Mouse (Mus musculus) ES-E14 (cell line): ENCODE data around the gene Nmnat2. TPM values are rescaled to one million over a fixed set of nuclear protein-coding genes. Genes with fewer than 3 reads are reported as not detected.

Experiments
- DNase-seq: peaks from one replicate; pipeline ENCODE4 v3.0.0-alpha.2; 2013; ENCODE audit warnings: low read depth, low spot score
- H3K27ac ChIP-seq: 2 replicates; pipeline ENCODE4 v1.5.1; 2012; ENCODE audit warnings: low read depth, mild to moderate bottlenecking, low read length, moderate library complexity, mixed read lengths; ENCODE audit not compliant: poor library complexity, insufficient read depth, severe bottlenecking
- H3K36me3 ChIP-seq: 2 replicates; pipeline ENCODE4 v1.6.1; 2012; ENCODE audit warnings: mild to moderate bottlenecking, low read length, moderate library complexity, mixed read lengths; ENCODE audit not compliant: control insufficient read depth, poor library complexity, insufficient read depth, severe bottlenecking
- H3K4me1 ChIP-seq, 2 experiments: fragments of 150-350 bp in 1 of 2; sonication (generic) in 1 of 2; 2 replicates each; pipeline ENCODE4 v1.6.1; 2012; ENCODE audit warnings: low read length in 2 of 2, mild to moderate bottlenecking in 1 of 2, mixed read lengths in 1 of 2; ENCODE audit not compliant: control insufficient read depth in 2 of 2, insufficient read depth in 2 of 2, poor library complexity in 1 of 2
- H3K4me3 ChIP-seq, 2 experiments: fragments of 150-350 bp in 1 of 2; sonication (generic) in 1 of 2; 2 replicates each; pipeline ENCODE4 v1.5.1; 2012; ENCODE audit warnings: low read length in 2 of 2, low read depth in 1 of 2, mild to moderate bottlenecking in 1 of 2, mixed read lengths in 1 of 2; ENCODE audit not compliant: insufficient read depth in 1 of 2, poor library complexity in 1 of 2, severe bottlenecking in 1 of 2
- H3K9ac ChIP-seq: 2 replicates; pipeline ENCODE4 v1.6.1; 2012; ENCODE audit warnings: low read depth, mild to moderate bottlenecking, low read length, mixed read lengths; ENCODE audit not compliant: poor library complexity, insufficient read depth, severe bottlenecking
- H3K9me3 ChIP-seq: fragments of 150-350 bp; sonication (generic); 2 replicates; pipeline ENCODE4 v1.6.1; 2012; ENCODE audit warnings: low read depth, mild to moderate bottlenecking, low read length; ENCODE audit not compliant: control insufficient read depth, insufficient read depth
- CHD2 ChIP-seq: IDR thresholded peaks from 2 replicates; pipeline ENCODE4 v1.6.1; 2014; ENCODE audit warnings: mild to moderate bottlenecking, low read depth, low read length, inconsistent platforms
- HCFC1 ChIP-seq: IDR thresholded peaks from 2 replicates; pipeline ENCODE4 v1.6.1; 2012; ENCODE audit warnings: low read length, inconsistent platforms, borderline replicate concordance; ENCODE audit not compliant: insufficient read depth
- MAFK ChIP-seq: IDR thresholded peaks from 2 replicates; pipeline ENCODE4 v1.6.1; 2014; ENCODE audit warnings: mild to moderate bottlenecking, low read depth, low read length, inconsistent platforms; ENCODE audit not compliant: insufficient read depth
- ZC3H11A ChIP-seq: IDR thresholded peaks from 2 replicates; pipeline ENCODE4 v1.6.1; 2012; ENCODE audit warnings: low read depth, mild to moderate bottlenecking, inconsistent platforms, low read length, borderline replicate concordance
- ZNF384 ChIP-seq: IDR thresholded peaks from 2 replicates; pipeline ENCODE4 v1.6.1; 2012; ENCODE audit warnings: low read depth, low read length, inconsistent platforms
- in situ Hi-C, 2 experiments: fragments of 600-800 bp; cut with MboI; formaldehyde crosslinking; loops; one replicate each; pipeline ENCODE4 v1.15.1; 2025; ENCODE audit warnings: low sequenced_read_pairs in 2 of 2, inconsistent platforms in 1 of 2; ENCODE audit not compliant: unreplicated experiment in 2 of 2
- total RNA-seq: library from RNA; depleted of rRNA; stranded (reverse); fragments of 300-350 nt; gene quantifications from 2 replicates; pipeline ENCODE4 v1.2.3, GENCODE M21; 2012

Nmnat2 gene
- total RNA-seq, 1 experiment = 24.8 TPM

GRCm38 (mm10) chr1:153153619-153154137 is 198.9 kb downstream of the Nmnat2 start:
- Histone ChIP-seq H3K36me3 (no peaks in the 10 kb centered on the region), H3K27ac (no peak overlapping the region), H3K9ac (no peak overlapping the region), H3K9me3 (no peaks in the 10 kb centered on the region), H3K4me1 (no peaks in the 10 kb centered on the region), H3K4me3 (peak overlapping the region in 1 of 2 experiments; percentile 56; a peak in 2 of 4 replicates)
- in situ Hi-C loops = no loop called here
- DNase-seq = no peak
- TF ChIP-seq MAFK = no peak
- TF ChIP-seq HCFC1 = no peak
- TF ChIP-seq ZNF384 = no peak
- TF ChIP-seq CHD2 = no peak
- TF ChIP-seq ZC3H11A = no peak

GRCm38 (mm10) chr1:153155364-153155763 is 200.6 kb downstream of the Nmnat2 start:
- DNase-seq = no peak
- H3K4me1 ChIP-seq = no peaks in the 10 kb centered on the region
- H3K9ac ChIP-seq = no peak overlapping the region
- no peaks in the 10 kb centered on the region for H3K36me3 ChIP-seq
- TF ChIP-seq MAFK (no peak), HCFC1 (no peak), CHD2 (no peak), ZNF384 (no peak), ZC3H11A (no peak)
- H3K9me3 ChIP-seq = no peaks in the 10 kb centered on the region
- H3K4me3 ChIP-seq = no peak overlapping the region
- in situ Hi-C loops = no loop called here
- H3K27ac ChIP-seq = no peak overlapping the region

DNA sequence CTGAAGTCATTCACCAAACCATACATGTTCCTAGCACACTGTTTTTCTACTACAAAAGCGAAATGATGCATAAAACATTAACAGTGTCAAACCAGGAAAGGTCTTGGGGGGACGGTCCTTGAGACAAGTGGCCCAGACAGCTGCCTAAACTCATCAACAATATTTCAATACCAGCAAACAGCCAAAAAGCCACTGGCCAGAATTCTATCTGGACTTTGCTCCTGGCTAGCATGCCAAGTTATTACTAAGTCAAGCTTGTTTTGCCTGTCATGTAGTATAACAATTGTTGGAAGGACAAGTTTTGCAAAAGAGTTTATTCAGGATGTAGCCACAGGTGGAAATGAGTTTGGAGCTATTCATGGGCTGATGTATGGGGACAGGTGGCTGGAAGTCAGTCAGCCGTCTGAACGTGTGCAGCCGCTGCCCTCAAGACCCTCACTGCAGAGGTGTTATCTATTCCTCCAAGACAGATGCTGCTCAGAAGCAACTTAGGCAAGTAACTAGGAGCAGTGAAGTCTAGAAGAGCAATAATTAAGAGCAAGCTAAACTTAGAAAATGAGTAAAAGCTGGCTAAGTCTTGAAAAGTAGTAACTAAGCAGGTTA is 202.3 kb downstream of the Nmnat2 start:
- Histone ChIP-seq H3K27ac (no peak overlapping the region), H3K4me3 (no peak overlapping the region), H3K9me3 (no peaks in the 10 kb centered on the region), H3K9ac (no peak overlapping the region), H3K36me3 (no peaks in the 10 kb centered on the region), H3K4me1 (no peaks in the 10 kb centered on the region)
- no peak for DNase-seq
- in situ Hi-C loops = no loop called here
- TF ChIP-seq ZNF384 (no peak), CHD2 (no peak), ZC3H11A (no peak)

DNA sequence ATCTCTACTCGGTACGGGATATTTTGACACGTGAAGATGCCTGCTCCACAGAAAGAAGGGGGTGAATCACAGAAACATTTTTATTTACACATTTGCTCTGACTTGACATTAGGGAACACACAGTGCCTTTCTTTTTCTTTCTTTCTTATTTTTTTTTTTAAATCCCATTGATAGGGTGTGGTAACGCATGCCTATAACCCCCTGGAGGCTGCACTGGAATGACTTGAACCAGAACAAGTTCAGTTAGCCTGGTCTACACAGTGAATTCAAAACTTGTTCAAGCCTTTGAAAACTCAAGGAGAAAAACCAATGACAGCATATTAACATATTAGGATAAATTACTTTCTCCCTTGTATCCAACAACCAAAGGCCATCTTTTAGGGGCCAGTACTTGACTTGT is 204.3 kb downstream of the Nmnat2 start:
- in situ Hi-C loops = no loop called here
- Histone ChIP-seq H3K9me3 (no peaks in the 10 kb centered on the region), H3K4me1 (no peaks in the 10 kb centered on the region), H3K36me3 (no peaks in the 10 kb centered on the region), H3K27ac (no peak overlapping the region), H3K4me3 (no peak overlapping the region), H3K9ac (no peak overlapping the region)
- no peak for DNase-seq
- TF ChIP-seq CHD2 = no peak
- no peak for TF ChIP-seq ZNF384
- no peak for TF ChIP-seq HCFC1
- TF ChIP-seq ZC3H11A = no peak
- no peak for TF ChIP-seq MAFK
